Mouse (Mus musculus) ES-Bruce4 (cell line): ENCODE measurements around the gene Ryr2.

ENCODE experiments used
- CTCF ChIP-seq: IDR thresholded peaks from one replicate; pipeline ENCODE4 v1.8.1; 2011; ENCODE audit warnings: low read depth, low read length
- EP300 ChIP-seq: IDR thresholded peaks from 2 replicates; pipeline ENCODE4 v1.6.1; 2011; ENCODE audit warnings: low read depth, low read length; ENCODE audit not compliant: insufficient read depth
- POLR2A ChIP-seq: IDR thresholded peaks from one replicate; pipeline ENCODE4 v1.8.1; 2011; ENCODE audit warnings: low read length; ENCODE audit not compliant: insufficient read depth

- TF ChIP-seq POLR2A (no peak), CTCF (no peak), EP300 (no peak)
These were observed 59.7 kb downstream of the Ryr2 start for GRCm38 (mm10) chr13:12047059-12047458.
